Mouse (Mus musculus) c-Kit-positive CD71-positive TER-119-negative erythroid progenitor cells, embryonic 14.5 days (primary cell): ENCODE data around the gene Asic2.

ENCODE experiments used
- DNase-seq: peaks from one replicate; pipeline ENCODE4 v3.0.0-alpha.2; 2013; ENCODE audit warnings: low read depth

Gene Asic2

GRCm38 (mm10) chr11:81841001-81841400 is 127.3 kb downstream of the Asic2 start:
- no peak for DNase-seq

GRCm38 (mm10) chr11:81838426-81838825 is 129.8 kb downstream of the Asic2 start:
- no peak for DNase-seq

GRCm38 (mm10) chr11:81832381-81832780 is 135.9 kb downstream of the Asic2 start:
- no peak for DNase-seq

- no peak for DNase-seq
Observed at GRCm38 (mm10) chr11:81816531-81816930, 151.7 kb downstream of the Asic2 start.

- DNase-seq = no peak
Observed at GRCm38 (mm10) chr11:81814816-81815215, 153.4 kb downstream of the Asic2 start.

- DNase-seq = no peak
Observed at GRCm38 (mm10) chr11:81806905-81807659, 161.2 kb downstream of the Asic2 start.

- DNase-seq = no peak
Observed at GRCm38 (mm10) chr11:81803544-81803943, 164.7 kb downstream of the Asic2 start.

GRCm38 (mm10) chr11:81802614-81803013 is 165.6 kb downstream of the Asic2 start:
- DNase-seq = no peak

GRCm38 (mm10) chr11:81800899-81801298 is 167.4 kb downstream of the Asic2 start:
- no peak for DNase-seq

- DNase-seq = no peak
Observed at GRCm38 (mm10) chr11:81793588-81793987, 174.7 kb downstream of the Asic2 start.

- no peak for DNase-seq
Observed at GRCm38 (mm10) chr11:81791579-81791978, 176.7 kb downstream of the Asic2 start.

- no peak for DNase-seq
Observed at GRCm38 (mm10) chr11:81780596-81780995, 187.7 kb downstream of the Asic2 start.

GRCm38 (mm10) chr11:81779881-81780280 is 188.4 kb downstream of the Asic2 start:
- no peak for DNase-seq

- no peak for DNase-seq
Observed at GRCm38 (mm10) chr11:81771195-81771895, 196.9 kb downstream of the Asic2 start.

GRCm38 (mm10) chr11:81769691-81770260 is 198.5 kb downstream of the Asic2 start:
- DNase-seq = no peak

GRCm38 (mm10) chr11:81768305-81768704 is 200.0 kb downstream of the Asic2 start:
- no peak for DNase-seq

- no peak for DNase-seq
Observed at GRCm38 (mm10) chr11:81767781-81768180, 200.5 kb downstream of the Asic2 start.

- no peak for DNase-seq
Observed at GRCm38 (mm10) chr11:81765288-81765687, 203.0 kb downstream of the Asic2 start.

- no peak for DNase-seq
Observed at GRCm38 (mm10) chr11:81764778-81765177, 203.5 kb downstream of the Asic2 start.

GRCm38 (mm10) chr11:81757221-81757620 is 211.0 kb downstream of the Asic2 start:
- no peak for DNase-seq

- no peak for DNase-seq
Observed at GRCm38 (mm10) chr11:81750876-81751275, 217.4 kb downstream of the Asic2 start.

GRCm38 (mm10) chr11:81750016-81750415 is 218.2 kb downstream of the Asic2 start:
- no peak for DNase-seq

- DNase-seq = no peak
Observed at GRCm38 (mm10) chr11:81738995-81739394, 229.3 kb downstream of the Asic2 start.
